Mouse (Mus musculus): ENCODE measurements at regions not wholly inside any gene's neighbourhood (a gene's known extent, or its start where the extent isn't known, plus 50 kb on each side); places are given as distances from the start of the nearest gene placed in this dataset.

- DNase-seq: no peak
Measured at GRCm38 (mm10) chr1:105117888-105118287, 238.6 kb downstream of the Rnf152 start.

DNA sequence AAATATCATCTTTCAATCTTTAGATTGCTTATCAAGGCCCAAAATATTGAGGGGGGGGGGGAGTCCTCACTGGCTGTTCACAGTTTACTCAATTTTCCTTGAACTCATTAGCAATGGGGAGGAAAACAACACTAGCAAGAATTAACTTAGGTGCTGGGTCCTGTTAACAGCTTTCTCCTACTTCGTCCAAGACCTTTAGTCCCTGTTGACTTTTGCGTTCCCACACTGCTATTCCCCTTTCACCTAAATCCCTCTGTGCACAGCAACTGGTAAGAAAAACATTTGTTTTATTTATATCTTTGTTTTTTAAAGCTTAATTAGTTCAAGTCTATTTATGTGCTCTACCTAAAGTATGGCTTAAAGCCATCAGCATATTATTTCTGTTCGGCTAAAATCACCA, 240.3 kb downstream of the Rnf152 start:
- no peak for DNase-seq

GRCm38 (mm10) chr1:105115391-105115790, 241.1 kb downstream of the Rnf152 start:
- DNase-seq: no peak

DNA sequence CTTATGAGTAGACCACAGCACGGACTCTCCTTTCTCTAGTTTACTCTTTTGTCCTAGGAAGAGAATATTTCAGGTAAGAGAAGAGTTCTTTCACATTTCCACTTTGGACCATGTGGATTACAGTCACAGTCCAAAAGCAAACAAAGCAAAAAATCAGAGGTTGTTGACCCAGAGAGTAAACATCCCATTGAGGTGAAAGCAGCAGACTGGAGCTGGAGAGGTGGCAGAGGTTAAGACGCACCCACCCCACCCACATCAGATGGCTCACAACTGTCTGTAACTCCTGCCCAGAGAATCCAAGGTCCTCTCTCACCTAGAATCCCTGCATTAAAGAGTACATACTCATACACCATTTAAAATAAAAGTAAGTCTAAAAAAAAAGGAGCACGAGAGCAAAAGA, 241.7 kb downstream of the Rnf152 start:
- DNase-seq: no peak

- DNase-seq: no peak
Measured at GRCm38 (mm10) chr1:105112762-105113525, 243.6 kb downstream of the Rnf152 start.

DNA sequence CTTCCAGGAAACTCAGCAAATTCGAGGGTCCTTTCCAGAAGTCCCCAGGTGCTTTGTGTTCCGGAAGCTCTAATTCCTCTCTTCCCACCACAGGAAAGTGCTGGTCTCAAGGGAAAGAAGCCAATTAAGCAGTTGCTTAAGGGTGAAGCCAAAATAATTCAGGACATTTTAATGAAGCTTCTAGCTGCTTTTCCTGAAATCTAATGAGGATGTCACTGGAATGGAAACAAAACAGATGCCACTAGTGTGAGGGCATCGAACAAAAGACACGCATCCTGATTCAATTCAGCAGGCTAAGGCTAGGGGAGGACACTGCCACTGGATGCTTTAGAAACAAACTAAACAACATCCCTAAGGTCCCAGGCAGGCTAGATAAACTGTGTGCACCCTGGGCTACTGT, 245.3 kb downstream of the Rnf152 start:
- DNase-seq: no peak

DNA sequence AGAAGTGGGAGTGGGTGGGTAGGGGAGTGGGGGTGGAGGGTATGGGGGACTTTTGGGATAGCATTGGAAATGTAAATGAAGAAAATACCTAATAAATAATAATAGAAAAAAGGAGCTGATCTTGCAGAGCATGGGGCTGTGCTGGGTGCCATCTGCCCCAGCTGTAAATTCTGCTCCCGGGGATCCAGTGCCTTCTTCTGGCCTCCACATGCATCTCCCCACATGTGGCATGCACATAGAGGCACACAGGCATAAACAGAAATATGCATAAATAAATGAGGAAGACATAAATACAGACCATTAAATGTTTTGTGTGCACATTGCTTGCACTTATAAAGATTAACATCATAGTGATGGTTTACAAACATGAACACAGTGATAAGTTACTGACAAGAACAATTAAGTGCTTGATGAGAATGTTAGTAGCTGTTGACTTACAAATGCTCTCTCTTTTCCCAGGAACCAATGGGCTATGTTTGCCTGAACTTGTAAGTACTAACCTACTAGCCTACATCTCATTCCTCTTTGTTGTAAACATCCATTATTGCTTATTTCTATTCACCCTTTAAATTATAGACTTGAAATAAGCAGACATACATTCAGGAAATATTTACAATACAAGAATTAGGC, 245.8 kb downstream of the Rnf152 start:
- DNase-seq: no peak

- no peak for DNase-seq
Measured at GRCm38 (mm10) chr1:105107836-105108235, 248.7 kb downstream of the Rnf152 start.

DNA sequence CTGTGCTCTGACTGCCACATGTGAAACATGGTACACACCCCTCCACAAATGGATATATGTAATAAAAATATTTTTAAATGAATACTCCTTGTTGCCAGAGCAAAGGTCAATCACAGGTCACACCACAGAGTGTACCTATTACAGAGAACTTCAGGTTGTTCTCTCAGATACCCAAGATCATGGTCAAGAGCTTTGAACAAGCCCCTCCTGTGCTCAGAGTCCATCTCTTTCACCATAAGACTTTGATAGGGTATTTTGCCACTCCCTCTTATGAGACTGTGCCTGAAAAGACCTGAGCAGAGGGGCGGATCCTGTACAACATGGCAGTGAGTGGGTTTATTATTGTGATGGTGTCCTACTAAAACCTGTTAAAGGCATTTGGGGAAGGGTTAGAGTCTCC, 249.3 kb downstream of the Rnf152 start:
- DNase-seq: no peak

DNA sequence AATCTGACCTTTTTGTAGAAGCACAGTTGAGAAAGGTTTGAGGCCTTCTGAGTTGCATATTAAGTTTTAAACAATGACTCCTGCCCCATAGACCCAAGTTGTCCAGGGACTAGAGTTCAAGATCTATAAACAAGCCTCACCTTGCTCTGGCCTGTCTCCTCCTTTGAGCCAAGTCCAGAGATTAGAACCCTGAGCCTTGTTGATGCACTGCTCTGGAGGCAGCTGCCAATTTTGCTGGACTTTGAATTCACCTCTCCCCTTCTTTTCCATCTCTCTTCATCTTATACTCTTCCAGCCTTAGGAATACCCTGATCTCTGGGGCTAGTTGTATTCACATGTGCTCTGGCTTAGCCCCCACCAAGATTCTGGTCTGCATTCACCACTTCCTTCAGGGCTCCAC, 251.3 kb downstream of the Rnf152 start:
- DNase-seq: no peak

DNA sequence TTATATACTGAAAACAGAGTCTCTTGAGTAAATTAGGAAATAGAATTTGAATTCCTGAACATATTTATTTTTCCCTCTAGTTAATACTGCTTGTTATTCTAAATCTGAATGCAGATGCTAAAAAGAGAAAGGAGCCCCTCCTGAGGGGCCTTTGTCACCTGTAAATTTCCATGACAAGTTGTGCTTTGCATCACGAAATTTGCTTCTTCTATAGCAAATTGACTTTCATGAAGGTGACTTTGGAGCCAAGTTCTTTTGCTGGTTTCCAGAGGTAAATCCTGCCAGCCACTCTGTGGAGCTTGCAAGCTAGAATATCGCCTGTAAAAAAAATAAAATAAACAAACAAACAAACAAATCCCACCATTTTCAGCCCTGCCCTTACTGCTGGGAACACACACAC, 261.4 kb downstream of the Rnf152 start:
- no peak for DNase-seq

GRCm38 (mm10) chr1:105094500-105094899, 262.0 kb downstream of the Rnf152 start:
- no peak for DNase-seq

DNA sequence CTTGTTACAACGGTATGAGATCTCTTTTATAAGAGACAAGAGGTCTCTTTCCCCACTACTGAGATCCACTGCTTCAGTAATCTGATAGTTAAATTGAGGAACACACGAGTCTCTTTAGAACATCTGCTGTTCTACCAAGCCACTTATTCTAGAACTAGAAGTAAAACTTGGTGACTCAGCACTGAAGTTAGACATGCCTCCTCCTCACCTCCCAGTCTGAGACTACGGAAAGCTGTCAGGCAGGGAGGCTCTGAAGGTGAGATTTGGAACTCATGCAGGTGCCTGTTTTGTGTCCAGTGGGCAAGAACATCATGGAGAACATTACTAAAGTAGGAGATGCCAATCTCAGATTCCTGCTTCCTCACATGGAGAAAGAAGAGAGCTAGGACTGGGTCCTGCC, 262.6 kb downstream of the Rnf152 start:
- DNase-seq: no peak

- no peak for DNase-seq
Measured at GRCm38 (mm10) chr1:105093012-105093411, 263.5 kb downstream of the Rnf152 start.

DNA sequence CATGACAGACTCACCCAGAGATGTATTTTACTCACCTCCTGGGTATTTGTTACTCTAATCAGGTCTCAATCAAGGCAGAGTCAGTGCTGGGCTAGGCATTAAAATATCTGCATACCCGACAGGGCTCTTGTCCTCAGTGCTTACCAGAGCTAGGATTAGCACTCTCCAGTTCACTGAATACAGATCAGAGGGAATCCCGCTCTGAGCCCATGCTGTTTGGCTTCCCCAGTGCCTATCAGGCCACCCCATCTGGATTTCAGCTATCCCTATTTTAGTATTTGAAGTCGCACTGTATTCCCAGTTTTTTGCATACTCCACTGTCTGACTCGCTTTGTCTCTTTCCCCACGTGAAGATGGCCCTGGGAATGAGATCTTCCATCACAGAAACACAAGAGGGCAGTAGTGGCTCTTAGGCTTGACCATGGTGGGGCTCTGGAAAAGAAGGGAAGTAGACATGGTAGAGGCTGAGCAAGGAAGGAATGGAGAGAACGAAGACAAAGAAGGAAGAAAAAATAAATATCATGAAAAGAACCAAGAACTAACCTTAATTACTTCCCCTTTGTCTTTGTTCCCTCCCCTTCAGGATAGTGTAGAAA, 264.1 kb downstream of the Rnf152 start:
- DNase-seq: no peak

- no peak for DNase-seq
Measured at GRCm38 (mm10) chr1:105088765-105089520, 267.6 kb downstream of the Rnf152 start.

GRCm38 (mm10) chr1:105087623-105088022, 268.9 kb downstream of the Rnf152 start:
- DNase-seq: no peak

- DNase-seq: no peak
Measured at GRCm38 (mm10) chr1:105084556-105084955, 272.0 kb downstream of the Rnf152 start.

- no peak for DNase-seq
Measured at GRCm38 (mm10) chr1:105083551-105084103, 272.9 kb downstream of the Rnf152 start.

DNA sequence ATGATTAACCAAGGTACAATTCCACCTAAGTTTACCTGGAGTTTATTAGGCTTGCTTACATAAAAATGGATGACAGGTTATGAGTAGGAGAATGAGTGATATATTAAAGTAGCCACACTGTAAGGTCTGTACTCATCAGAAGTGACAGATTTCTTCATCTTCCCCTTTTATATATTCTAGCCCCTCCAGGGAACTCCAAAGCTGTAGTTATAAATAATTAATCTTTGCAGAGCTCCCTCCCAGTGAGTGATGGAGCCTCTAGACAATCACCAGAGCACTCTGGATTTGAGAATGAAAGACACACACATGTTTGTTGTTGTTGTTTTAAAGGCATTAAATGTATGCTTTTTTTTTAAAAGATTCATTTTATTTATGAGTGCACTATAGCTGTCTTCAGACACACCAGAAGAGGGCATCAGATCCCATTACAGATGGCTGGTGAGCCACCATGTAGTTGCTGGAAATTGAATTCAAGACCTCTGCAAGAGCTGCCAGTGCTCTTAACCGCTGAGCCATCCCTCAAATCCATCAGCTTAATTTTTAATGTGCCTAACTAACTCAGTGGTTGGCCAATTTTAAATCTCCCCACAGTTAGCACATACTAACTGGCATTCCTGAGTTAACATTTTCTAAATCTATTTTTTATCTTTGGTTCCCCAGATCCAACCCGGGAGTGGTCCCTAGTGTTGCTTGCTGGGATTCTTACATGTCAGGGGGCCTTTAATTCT, 273.5 kb downstream of the Rnf152 start:
- no peak for DNase-seq

GRCm38 (mm10) chr1:105081942-105082341, 274.6 kb downstream of the Rnf152 start:
- no peak for DNase-seq

GRCm38 (mm10) chr1:105079437-105079836, 277.1 kb downstream of the Rnf152 start:
- no peak for DNase-seq
